Mouse (Mus musculus): ENCODE measurements around the gene Acss2. TPM values are rescaled to one million over a fixed set of nuclear protein-coding genes. Genes with fewer than 3 reads are reported as not detected.

Acss2 gene
- polyA plus RNA-seq, 1 experiment = 1.0 TPM

DNA sequence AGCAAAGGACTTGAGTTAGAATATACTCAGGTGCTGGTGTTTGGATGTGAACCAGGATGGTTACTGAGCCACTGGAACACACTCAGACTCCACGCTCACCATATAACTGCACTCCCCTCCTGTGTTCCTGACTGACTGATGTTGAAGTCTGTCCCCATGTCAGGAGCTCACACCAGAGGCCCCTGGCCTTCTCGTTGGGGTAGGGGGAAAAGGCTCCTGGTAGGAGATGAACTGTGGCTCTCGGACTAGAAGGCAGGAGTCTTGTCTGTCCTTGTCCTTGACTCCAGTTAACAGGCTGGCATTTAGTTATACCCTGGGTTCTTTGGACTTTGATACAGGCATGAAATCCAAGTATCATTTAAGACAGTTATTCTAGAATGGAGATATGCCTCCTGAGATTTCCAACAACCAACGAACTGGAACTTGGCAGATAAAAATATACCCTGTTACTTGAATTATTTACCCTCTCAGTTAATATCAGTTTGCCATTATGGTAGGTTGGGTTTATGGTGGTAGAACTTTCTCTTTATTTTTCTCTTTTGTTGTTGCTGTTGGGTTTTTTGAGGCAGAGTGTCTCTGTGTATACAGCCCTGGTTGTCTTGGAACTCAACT is 64.7 kb downstream of the Acss2 start:
- TF ChIP-seq TAL1 (IDR thresholded peaks at IDR 0.05; ENCODE audit: low read length) (no peak), GATA1 (IDR thresholded peaks at IDR 0.05; ENCODE audit: low read length) (no peak)
- H3K36me3 ChIP-seq (ENCODE audit: control insufficient read depth) = peaks cover 91% of the 10 kb centered on the region
- peaks cover 17% of the 10 kb centered on the region for H3K4me1 ChIP-seq (ENCODE audit: control insufficient read depth)
- no peak overlapping the region for H3K4me3 ChIP-seq (replicated peaks)
- H3K27me3 ChIP-seq (ENCODE audit: control insufficient read depth) = no peaks in the 10 kb centered on the region
- H3K9me3 ChIP-seq (ENCODE audit: control insufficient read depth, low read length) = no peaks in the 10 kb centered on the region

DNA sequence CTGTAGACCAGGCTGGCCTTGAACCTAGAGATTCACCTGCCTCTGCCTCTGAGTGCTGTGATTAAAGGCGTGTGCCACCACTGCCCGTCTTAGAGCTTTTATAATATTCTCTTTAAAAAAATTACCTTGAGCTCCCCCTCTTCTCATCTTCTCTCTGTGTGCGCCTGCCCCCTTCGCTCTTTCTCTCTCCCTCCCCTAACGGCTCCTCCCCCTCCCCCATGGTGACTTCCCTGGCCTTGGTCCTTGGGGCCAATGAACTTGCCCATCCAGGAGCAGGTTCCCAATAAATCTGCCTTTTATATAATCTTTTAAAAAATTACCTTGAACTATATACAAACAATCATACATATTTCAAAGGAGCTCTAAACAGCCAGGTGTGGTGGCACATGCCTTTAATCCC is 65.2 kb downstream of the Acss2 start:
- H3K4me1 ChIP-seq (ENCODE audit: control insufficient read depth) = peaks cover 20% of the 10 kb centered on the region
- no peak for TF ChIP-seq GATA1 (IDR thresholded peaks at IDR 0.05; ENCODE audit: low read length)
- TF ChIP-seq TAL1 (IDR thresholded peaks at IDR 0.05; ENCODE audit: low read length) = no peak
- no peaks in the 10 kb centered on the region for H3K27me3 ChIP-seq (ENCODE audit: control insufficient read depth)
- H3K4me3 ChIP-seq (replicated peaks) = no peak overlapping the region
- no peaks in the 10 kb centered on the region for H3K9me3 ChIP-seq (ENCODE audit: control insufficient read depth, low read length)
- peaks cover 91% of the 10 kb centered on the region for H3K36me3 ChIP-seq (ENCODE audit: control insufficient read depth)

DNA sequence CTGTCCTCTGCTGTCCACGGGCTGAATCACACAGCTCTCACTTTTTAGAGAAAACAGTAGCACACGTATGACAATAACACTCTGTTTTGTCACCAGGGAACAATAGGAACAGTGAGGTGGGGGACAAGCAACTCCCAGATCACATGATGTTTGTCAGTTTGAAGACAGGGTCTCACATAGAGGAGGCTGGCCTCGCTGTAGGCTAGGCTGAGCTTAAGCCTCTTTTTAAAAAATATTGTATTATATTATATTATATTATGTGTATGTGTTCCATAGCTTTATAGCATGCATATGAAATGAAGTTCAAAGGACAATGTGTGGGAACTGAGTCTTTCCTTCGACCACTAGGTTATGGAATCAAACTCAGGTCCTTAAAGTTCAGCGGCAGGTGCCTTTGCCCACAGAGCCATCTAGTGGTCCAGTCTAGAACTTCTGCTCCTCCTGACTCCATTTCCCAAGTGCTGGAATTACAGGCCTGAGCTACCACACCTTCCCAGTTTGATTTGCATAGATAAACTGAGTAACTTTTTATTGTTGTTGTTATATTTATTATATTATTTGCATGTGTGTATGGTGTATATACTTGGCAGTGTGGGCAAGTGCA is 66.3 kb downstream of the Acss2 start:
- Histone ChIP-seq H3K9me3 (ENCODE audit: control insufficient read depth, low read length) (no peaks in the 10 kb centered on the region), H3K4me3 (replicated peaks) (no peak overlapping the region), H3K36me3 (ENCODE audit: control insufficient read depth) (peaks cover 89% of the 10 kb centered on the region), H3K27me3 (ENCODE audit: control insufficient read depth) (no peaks in the 10 kb centered on the region), H3K4me1 (ENCODE audit: control insufficient read depth) (peaks cover 21% of the 10 kb centered on the region)
- no peak for TF ChIP-seq TAL1 (IDR thresholded peaks at IDR 0.05; ENCODE audit: low read length)
- no peak for TF ChIP-seq GATA1 (IDR thresholded peaks at IDR 0.05; ENCODE audit: low read length)

DNA sequence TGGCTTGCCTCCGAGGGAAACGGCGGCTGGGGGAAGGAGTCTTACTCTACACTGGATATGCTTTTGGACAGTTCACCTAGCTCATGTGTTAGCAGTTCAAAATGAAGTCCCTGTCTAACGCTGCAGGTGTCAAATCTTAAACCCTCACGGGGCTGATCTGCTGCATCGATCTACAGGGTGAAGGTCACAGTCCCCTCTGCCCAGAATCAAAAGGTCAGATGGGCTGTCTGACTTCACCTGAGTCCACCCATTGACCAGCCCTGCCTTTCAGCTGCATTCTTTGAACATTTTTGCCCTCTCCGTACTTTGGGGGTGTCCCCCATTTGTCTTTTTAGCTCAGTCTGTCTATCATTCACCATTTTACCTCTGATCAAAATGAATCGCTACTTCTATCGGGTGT is 67.3 kb downstream of the Acss2 start:
- Histone ChIP-seq H3K36me3 (ENCODE audit: control insufficient read depth) (peaks cover 88% of the 10 kb centered on the region), H3K27me3 (ENCODE audit: control insufficient read depth) (no peaks in the 10 kb centered on the region), H3K4me1 (ENCODE audit: control insufficient read depth) (peaks cover 31% of the 10 kb centered on the region), H3K4me3 (replicated peaks) (no peak overlapping the region), H3K9me3 (ENCODE audit: control insufficient read depth, low read length) (no peaks in the 10 kb centered on the region)
- TF ChIP-seq GATA1 (IDR thresholded peaks at IDR 0.05; ENCODE audit: low read length) = no peak
- no peak for TF ChIP-seq TAL1 (IDR thresholded peaks at IDR 0.05; ENCODE audit: low read length)

DNA sequence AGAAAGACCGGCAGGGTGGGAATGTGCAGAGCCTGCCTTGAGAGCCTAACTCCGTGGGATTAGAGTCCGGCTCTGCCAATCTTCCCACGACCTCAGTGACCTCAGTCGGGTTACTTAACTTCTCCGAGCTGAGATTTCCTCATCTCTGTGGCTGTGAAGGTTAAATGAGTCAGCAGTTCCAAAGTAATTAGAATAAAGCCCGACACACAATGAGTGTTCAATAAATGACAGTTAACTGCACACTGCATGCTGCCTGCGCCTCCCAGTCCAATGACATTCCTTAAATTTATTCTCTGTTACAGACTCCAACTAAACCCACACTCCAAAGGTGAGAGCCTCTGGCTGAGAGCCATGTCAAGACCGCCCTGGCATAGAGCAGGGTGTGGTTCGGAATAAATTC is 67.7 kb downstream of the Acss2 start:
- no peak for TF ChIP-seq GATA1 (IDR thresholded peaks at IDR 0.05; ENCODE audit: low read length)
- no peak for TF ChIP-seq TAL1 (IDR thresholded peaks at IDR 0.05; ENCODE audit: low read length)
- H3K36me3 ChIP-seq (ENCODE audit: control insufficient read depth) = peaks cover 90% of the 10 kb centered on the region
- peaks cover 35% of the 10 kb centered on the region for H3K4me1 ChIP-seq (ENCODE audit: control insufficient read depth)
- no peak overlapping the region for H3K4me3 ChIP-seq (replicated peaks)
- no peaks in the 10 kb centered on the region for H3K9me3 ChIP-seq (ENCODE audit: control insufficient read depth, low read length)
- no peaks in the 10 kb centered on the region for H3K27me3 ChIP-seq (ENCODE audit: control insufficient read depth)

DNA sequence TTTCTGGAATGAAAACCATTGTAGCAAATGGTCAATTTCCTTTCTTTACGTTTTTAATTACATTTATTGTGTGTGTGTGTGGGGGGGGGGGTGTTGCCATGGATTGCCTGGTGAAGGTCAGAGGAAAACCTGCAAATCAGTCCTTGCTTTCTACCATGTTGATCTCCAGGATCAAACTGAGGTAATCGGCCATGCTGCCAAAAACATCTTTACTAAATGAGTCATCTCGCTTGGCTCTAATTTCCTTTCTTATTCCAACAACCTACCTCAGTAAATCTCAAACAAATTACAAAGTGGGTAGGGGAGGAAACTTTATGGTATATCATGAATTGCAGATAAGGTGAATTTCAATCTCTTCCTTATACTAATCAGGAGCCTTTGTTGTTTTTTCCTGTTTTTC is 70.4 kb downstream of the Acss2 start:
- Histone ChIP-seq H3K27me3 (ENCODE audit: control insufficient read depth) (no peaks in the 10 kb centered on the region), H3K4me1 (ENCODE audit: control insufficient read depth) (peaks cover 61% of the 10 kb centered on the region), H3K9me3 (ENCODE audit: control insufficient read depth, low read length) (no peaks in the 10 kb centered on the region), H3K36me3 (ENCODE audit: control insufficient read depth) (peaks cover 71% of the 10 kb centered on the region), H3K4me3 (replicated peaks) (no peak overlapping the region)
- TF ChIP-seq GATA1 (IDR thresholded peaks at IDR 0.05; ENCODE audit: low read length) (no peak), TAL1 (IDR thresholded peaks at IDR 0.05; ENCODE audit: low read length) (no peak)

DNA sequence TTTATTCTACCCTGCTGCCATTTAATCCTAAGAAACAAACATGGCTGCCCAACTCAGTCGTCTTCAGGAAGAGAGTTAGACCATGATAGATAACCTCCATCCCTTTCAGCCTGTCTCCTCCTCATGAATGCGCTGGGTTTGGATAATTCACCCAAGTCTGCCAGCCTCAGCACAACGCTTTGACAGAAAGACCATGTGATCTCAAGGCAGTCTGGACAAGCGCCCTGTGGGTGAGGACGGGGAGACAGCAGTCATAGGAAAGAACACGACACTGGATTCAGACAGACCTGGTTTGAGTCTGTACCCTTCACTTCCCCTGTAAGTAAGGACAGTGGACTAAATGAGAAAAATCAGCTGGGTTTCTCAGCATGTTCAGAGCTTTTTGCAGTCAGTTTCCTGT is 71.8 kb downstream of the Acss2 start:
- Histone ChIP-seq H3K4me3 (replicated peaks) (no peak overlapping the region), H3K4me1 (ENCODE audit: control insufficient read depth) (peaks cover 69% of the 10 kb centered on the region)
- TF ChIP-seq GATA1 (IDR thresholded peaks at IDR 0.05; ENCODE audit: low read length) = no peak
- no peak for TF ChIP-seq TAL1 (IDR thresholded peaks at IDR 0.05; ENCODE audit: low read length)

DNA sequence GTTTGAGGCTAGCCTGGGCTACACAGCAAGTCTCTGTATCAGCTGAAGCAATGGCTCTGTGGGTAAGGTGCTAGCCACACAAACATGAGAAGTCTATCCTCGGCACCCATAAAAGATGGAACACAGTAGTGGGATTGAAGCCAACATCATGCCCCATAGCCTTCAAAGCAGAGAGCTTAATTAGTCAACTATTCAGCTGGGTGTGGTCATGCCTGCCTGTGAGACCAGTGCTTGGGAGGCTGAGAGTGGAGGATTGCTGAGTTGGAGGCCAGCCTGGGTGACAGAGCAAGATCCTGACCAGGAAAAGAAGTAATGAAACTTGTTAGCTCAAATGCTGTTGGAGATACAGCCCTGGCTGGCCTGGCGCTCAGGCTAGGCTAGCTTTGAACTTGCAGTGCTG is 73.1 kb downstream of the Acss2 start:
- H3K4me3 ChIP-seq (replicated peaks) = peak overlapping the region; percentile 95
- peaks cover 46% of the 10 kb centered on the region for H3K36me3 ChIP-seq (ENCODE audit: control insufficient read depth)
- H3K4me1 ChIP-seq (ENCODE audit: control insufficient read depth) = peaks cover 76% of the 10 kb centered on the region
- TF ChIP-seq GATA1 (IDR thresholded peaks at IDR 0.05; ENCODE audit: low read length) (no peak), TAL1 (IDR thresholded peaks at IDR 0.05; ENCODE audit: low read length) (no peak)
- H3K27me3 ChIP-seq (ENCODE audit: control insufficient read depth) = no peaks in the 10 kb centered on the region
- H3K9me3 ChIP-seq (ENCODE audit: control insufficient read depth, low read length) = no peaks in the 10 kb centered on the region

More for the DNA sequence above, 71.8 kb downstream of the Acss2 start:
- Histone ChIP-seq H3K27me3 (ENCODE audit: control insufficient read depth) (no peaks in the 10 kb centered on the region), H3K36me3 (ENCODE audit: control insufficient read depth) (peaks cover 58% of the 10 kb centered on the region), H3K9me3 (ENCODE audit: control insufficient read depth, low read length) (no peaks in the 10 kb centered on the region)

DNA sequence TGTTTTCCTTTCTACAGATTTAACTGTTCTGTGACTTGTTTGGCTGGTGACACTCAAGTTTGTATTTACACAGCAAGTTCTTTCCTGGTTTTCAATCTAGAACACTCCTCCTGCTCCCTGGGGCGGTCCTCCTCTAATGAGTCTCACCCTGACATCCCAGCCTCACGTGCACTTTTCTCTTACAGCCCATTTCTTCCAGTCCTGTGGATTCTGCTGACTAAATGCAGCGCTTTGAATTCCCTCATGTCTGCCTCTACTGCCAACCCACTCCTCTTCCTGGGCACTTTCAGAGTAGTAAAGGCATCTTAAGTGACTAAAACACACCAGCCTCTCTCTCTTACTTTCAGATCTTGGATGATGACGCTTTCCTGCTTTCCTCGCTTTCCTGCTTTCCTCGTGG is 73.9 kb downstream of the Acss2 start:
- Histone ChIP-seq H3K27me3 (ENCODE audit: control insufficient read depth) (no peaks in the 10 kb centered on the region), H3K4me3 (replicated peaks) (peak overlapping the region; percentile 95), H3K4me1 (ENCODE audit: control insufficient read depth) (peaks cover 82% of the 10 kb centered on the region), H3K36me3 (ENCODE audit: control insufficient read depth) (peaks cover 38% of the 10 kb centered on the region), H3K9me3 (ENCODE audit: control insufficient read depth, low read length) (no peaks in the 10 kb centered on the region)
- no peak for TF ChIP-seq GATA1 (IDR thresholded peaks at IDR 0.05; ENCODE audit: low read length)
- no peak for TF ChIP-seq TAL1 (IDR thresholded peaks at IDR 0.05; ENCODE audit: low read length)

All from erythroblast, embryonic 14.5 days (primary cell).